Mouse (Mus musculus) MEL (cell line): ENCODE measurements at regions not wholly inside any gene's neighbourhood (a gene's known extent, or its start where the extent isn't known, plus 50 kb on each side); places are given as distances from the start of the nearest gene placed in this dataset.

Experiments used
- DNase-seq: peaks from one replicate; pipeline ENCODE4 v3.0.0; 2011; ENCODE audit warnings: low read depth, low spot score
- H3K27ac ChIP-seq: 2 replicates; pipeline ENCODE4 v1.5.1; 2012; ENCODE audit warnings: low read depth, mild to moderate bottlenecking, control low read depth, low read length, moderate library complexity; ENCODE audit not compliant: control insufficient read depth
- H3K27me3 ChIP-seq, 2 experiments: fragments of 150-350 bp in 1 of 2; sonication (generic) in 1 of 2; 2 replicates each; pipeline ENCODE4 v1.6.1; 2012; ENCODE audit warnings: low read length in 2 of 2, mild to moderate bottlenecking in 2 of 2, improper control_type of control experiment in 1 of 2, moderate library complexity in 1 of 2; ENCODE audit not compliant: insufficient read depth in 2 of 2, control insufficient read depth in 1 of 2
- H3K36me3 ChIP-seq, 2 experiments: 2 replicates each; pipeline ENCODE4 v1.6.1; 2012 to 2014; ENCODE audit warnings: low read length in 2 of 2, improper control_type of control experiment in 1 of 2, inconsistent platforms in 1 of 2, mild to moderate bottlenecking in 1 of 2; ENCODE audit not compliant: insufficient read depth in 2 of 2, control insufficient read depth in 1 of 2
- H3K4me1 ChIP-seq, 2 experiments: fragments of 150-350 bp in 1 of 2; sonication (generic) in 1 of 2; 2 replicates each; pipeline ENCODE4 v1.6.1; 2012; ENCODE audit warnings: low read length in 2 of 2, improper control_type of control experiment in 1 of 2, mild to moderate bottlenecking in 1 of 2; ENCODE audit not compliant: insufficient read depth in 2 of 2, control insufficient read depth in 1 of 2
- H3K4me3 ChIP-seq, 2 experiments: fragments of 150-350 bp in 1 of 2; sonication (generic) in 1 of 2; 2 replicates each; pipeline ENCODE4 v1.5.1; 2012; ENCODE audit warnings: low read depth in 2 of 2, low read length in 2 of 2, mild to moderate bottlenecking in 2 of 2, moderate library complexity in 2 of 2, control low read depth in 1 of 2, improper control_type of control experiment in 1 of 2; ENCODE audit not compliant: control insufficient read depth in 1 of 2, insufficient read depth in 1 of 2
- H3K79me2 ChIP-seq: 2 replicates; pipeline ENCODE4 v1.6.1; 2012; ENCODE audit warnings: mild to moderate bottlenecking, low read length, moderate library complexity; ENCODE audit not compliant: control insufficient read depth, poor library complexity, insufficient read depth
- H3K9ac ChIP-seq: 2 replicates; pipeline ENCODE4 v1.6.1; 2012; ENCODE audit warnings: low read depth, mild to moderate bottlenecking, control low read depth, low read length, moderate library complexity; ENCODE audit not compliant: control insufficient read depth, poor library complexity, severe bottlenecking
- H3K9me3 ChIP-seq: fragments of 150-350 bp; sonication (generic); replicated peaks from 2 replicates; pipeline ENCODE4 v1.6.1; 2012; ENCODE audit warnings: mild to moderate bottlenecking, low read length, improper control_type of control experiment, moderate library complexity; ENCODE audit not compliant: insufficient read depth
- CHD1 ChIP-seq: IDR thresholded peaks from 2 replicates; pipeline ENCODE4 v1.6.1; 2012; ENCODE audit warnings: low read depth, mild to moderate bottlenecking, inconsistent platforms, low read length, improper control_type of control experiment
- CTCF ChIP-seq, 3 experiments: IDR thresholded peaks in 2 of 3; conservative IDR thresholded peaks in 1 of 3; 2 replicates each; pipeline ENCODE4 v1.5.1; 2011 to 2012; ENCODE audit warnings: low read length in 3 of 3, low read depth in 2 of 3, mild to moderate bottlenecking in 2 of 3, improper control_type of control experiment in 1 of 3, inconsistent platforms in 1 of 3, mixed read lengths in 1 of 3, moderate library complexity in 1 of 3; ENCODE audit not compliant: control insufficient read depth in 1 of 3, insufficient read depth in 1 of 3, poor library complexity in 1 of 3, severe bottlenecking in 1 of 3
- EP300 ChIP-seq, 2 experiments: IDR thresholded peaks; 2 replicates each; pipeline ENCODE4 v1.6.1; 2011; ENCODE audit warnings: improper control_type of control experiment in 2 of 2, low read length in 2 of 2, low read depth in 1 of 2, mild to moderate bottlenecking in 1 of 2
- GABPA ChIP-seq: IDR thresholded peaks from 2 replicates; pipeline ENCODE4 v1.6.1; 2012; ENCODE audit warnings: low read depth, mild to moderate bottlenecking, inconsistent platforms, low read length, improper control_type of control experiment, moderate library complexity
- HCFC1 ChIP-seq: IDR thresholded peaks from 2 replicates; pipeline ENCODE4 v1.6.1; 2012; ENCODE audit warnings: low read depth, mild to moderate bottlenecking, inconsistent platforms, low read length, improper control_type of control experiment, moderate library complexity
- KAT2A ChIP-seq: conservative IDR thresholded peaks from 2 replicates; pipeline ENCODE4 v1.6.1; 2012; ENCODE audit warnings: low read depth, low read length, improper control_type of control experiment, inconsistent platforms
- MAFK ChIP-seq: IDR thresholded peaks from 2 replicates; pipeline ENCODE4 v1.6.1; 2011; ENCODE audit warnings: low read depth, mild to moderate bottlenecking, low read length, improper control_type of control experiment, borderline replicate concordance
- MAX ChIP-seq: IDR thresholded peaks from 2 replicates; pipeline ENCODE4 v1.6.1; 2011; ENCODE audit warnings: low read length, improper control_type of control experiment
- MAZ ChIP-seq: IDR thresholded peaks from 2 replicates; pipeline ENCODE4 v1.6.1; 2012; ENCODE audit warnings: low read depth, mild to moderate bottlenecking, inconsistent platforms, low read length, improper control_type of control experiment
- MYC ChIP-seq: IDR thresholded peaks from 2 replicates; pipeline ENCODE4 v1.6.1; 2011; ENCODE audit warnings: low read depth, mild to moderate bottlenecking, low read length, improper control_type of control experiment, moderate library complexity
- POLR2AphosphoS2 ChIP-seq: IDR thresholded peaks from 2 replicates; pipeline ENCODE4 v1.6.1; 2011; ENCODE audit warnings: low read length, improper control_type of control experiment
- POLR2AphosphoS5 ChIP-seq: IDR thresholded peaks from 2 replicates; pipeline ENCODE4 v1.6.1; 2012; ENCODE audit warnings: low read depth, borderline replicate concordance, mild to moderate bottlenecking, inconsistent platforms, low read length, moderate library complexity, mixed read lengths
- SMC3 ChIP-seq: IDR thresholded peaks from 2 replicates; pipeline ENCODE4 v1.6.1; 2011; ENCODE audit warnings: low read depth, low read length, improper control_type of control experiment
- TBP ChIP-seq: IDR thresholded peaks from 2 replicates; pipeline ENCODE4 v1.8.0; 2011; ENCODE audit warnings: low read depth, low read length, improper control_type of control experiment
- UBTF ChIP-seq: IDR thresholded peaks from 2 replicates; pipeline ENCODE4 v1.6.1; 2012; ENCODE audit warnings: low read depth, mild to moderate bottlenecking, inconsistent platforms, low read length, improper control_type of control experiment, moderate library complexity, borderline replicate concordance; ENCODE audit not compliant: insufficient read depth
- USF1 ChIP-seq: IDR thresholded peaks from 2 replicates; pipeline ENCODE4 v1.6.1; 2014; ENCODE audit warnings: low read depth, mild to moderate bottlenecking, inconsistent platforms, low read length, improper control_type of control experiment, moderate library complexity
- USF2 ChIP-seq, 2 experiments: IDR thresholded peaks; 2 replicates each; pipeline ENCODE4 v1.6.1; 2011 to 2012; ENCODE audit warnings: improper control_type of control experiment in 2 of 2, low read length in 2 of 2, borderline replicate concordance in 1 of 2, inconsistent platforms in 1 of 2, low read depth in 1 of 2, mild to moderate bottlenecking in 1 of 2; ENCODE audit not compliant: insufficient read depth in 1 of 2
- ZMIZ1 ChIP-seq: IDR thresholded peaks from 2 replicates; pipeline ENCODE4 v1.6.1; 2012; ENCODE audit warnings: low read depth, mild to moderate bottlenecking, inconsistent platforms, low read length, improper control_type of control experiment, moderate library complexity
- ZNF384 ChIP-seq: IDR thresholded peaks from 2 replicates; pipeline ENCODE4 v1.6.1; 2012; ENCODE audit warnings: low read depth, mild to moderate bottlenecking, inconsistent platforms, low read length, improper control_type of control experiment

- Histone ChIP-seq H3K36me3 (no peaks in the 10 kb centered on the region), H3K4me1 (no peaks in the 10 kb centered on the region), H3K4me3 (no peak overlapping the region), H3K9ac (no peak overlapping the region), H3K79me2 (no peaks in the 10 kb centered on the region), H3K27ac (no peak overlapping the region), H3K9me3 (no peaks in the 10 kb centered on the region), H3K27me3 (no peaks in the 10 kb centered on the region; a peak in 1 of 4 replicates)
- no peak for DNase-seq
- TF ChIP-seq POLR2AphosphoS5 (no peak), USF1 (no peak), GABPA (no peak), MYC (no peak), ZNF384 (no peak), SMC3 (no peak), EP300 (IDR thresholded peaks at IDR 0.05; ENCODE audit: low read depth in 1 of 2, low read length in 2 of 2) (no peak), CTCF (IDR thresholded peaks at IDR 0.05 in 2 of 3, conservative IDR thresholded peaks at IDR 0.05 in 1 of 3; ENCODE audit: control insufficient read depth in 1 of 3, insufficient read depth in 1 of 3, low read depth in 2 of 3, low read length in 3 of 3, poor library complexity in 1 of 3, severe bottlenecking in 1 of 3) (no peak), MAZ (no peak), CHD1 (no peak), USF2 (IDR thresholded peaks at IDR 0.05; ENCODE audit: borderline replicate concordance in 1 of 2, insufficient read depth in 1 of 2, low read depth in 1 of 2, low read length in 2 of 2) (no peak), POLR2AphosphoS2 (no peak), MAX (no peak), ZMIZ1 (no peak)
Observed at GRCm38 (mm10) chr16:9077451-9077850, 247.6 kb downstream of the 1810013L24Rik start.

- Histone ChIP-seq H3K79me2 (no peaks in the 10 kb centered on the region), H3K4me1 (no peaks in the 10 kb centered on the region), H3K27ac (no peak overlapping the region), H3K36me3 (no peaks in the 10 kb centered on the region), H3K4me3 (no peak overlapping the region), H3K9me3 (no peaks in the 10 kb centered on the region), H3K27me3 (no peaks in the 10 kb centered on the region; a peak in 1 of 4 replicates), H3K9ac (no peak overlapping the region)
- no peak for DNase-seq
- no peak for TF ChIP-seq UBTF
- TF ChIP-seq HCFC1, result no peak
- TF ChIP-seq MAFK, result no peak
- no peak for TF ChIP-seq ZMIZ1
- no peak for TF ChIP-seq POLR2AphosphoS5
- no peak for TF ChIP-seq MAZ
- TF ChIP-seq CTCF (IDR thresholded peaks at IDR 0.05 in 2 of 3, conservative IDR thresholded peaks at IDR 0.05 in 1 of 3; ENCODE audit: control insufficient read depth in 1 of 3, insufficient read depth in 1 of 3, low read depth in 2 of 3, low read length in 3 of 3, poor library complexity in 1 of 3, severe bottlenecking in 1 of 3), result no peak
- no peak for TF ChIP-seq TBP
- TF ChIP-seq EP300 (IDR thresholded peaks at IDR 0.05; ENCODE audit: low read depth in 1 of 2, low read length in 2 of 2), result no peak
- no peak for TF ChIP-seq KAT2A
Observed at GRCm38 (mm10) chr16:9078405-9078942, 248.6 kb downstream of the 1810013L24Rik start.
